1 mouse cellular context compared by ENCODE assay signal in the genomic region with DNA sequence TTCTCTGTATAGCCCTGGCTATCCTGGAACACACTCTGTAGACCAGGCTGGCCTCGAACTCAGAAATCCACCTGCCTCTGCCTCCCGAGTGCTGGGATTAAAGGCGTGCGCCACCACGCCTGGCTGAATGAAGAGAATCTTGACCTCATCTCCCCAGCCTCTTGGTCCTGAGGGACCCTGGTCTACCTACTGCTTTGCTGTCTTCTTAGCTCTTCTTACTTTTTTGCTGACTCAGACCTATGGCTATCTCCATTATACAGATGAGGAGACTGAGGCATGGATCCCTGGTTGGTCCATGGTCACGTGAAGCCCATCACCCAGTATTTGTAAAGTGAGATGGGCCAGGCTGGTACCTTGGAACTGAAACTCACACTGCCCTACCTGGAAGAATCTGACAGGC.
TF ChIP-seq lines count a peak whose summit lies in the region.

No protein-coding gene starts in this region.

TF ChIP-seq in CH12.LX, 34 proteins besides CTCF, POLR2A, EP300 and RAD21:
- TF ChIP-seq MAFK (IDR thresholded peaks at IDR 0.05; ENCODE audit: insufficient replicate concordance, low read length), result peak; percentile 90
